Mouse (Mus musculus) ES-Bruce4 (cell line): ENCODE measurements around the gene Ptpro. TPM values are rescaled to one million over a fixed set of nuclear protein-coding genes. Genes with fewer than 3 reads are reported as not detected.

ENCODE experiments used
- H3K27ac ChIP-seq: 2 replicates; pipeline ENCODE4 v1.5.1; 2012; ENCODE audit warnings: low read length, inconsistent platforms; ENCODE audit not compliant: insufficient read depth
- H3K27me3 ChIP-seq: 2 replicates; pipeline ENCODE4 v1.6.1; 2012; ENCODE audit warnings: mild to moderate bottlenecking, low read length, inconsistent platforms; ENCODE audit not compliant: control insufficient read depth, poor library complexity, insufficient read depth, severe bottlenecking
- H3K36me3 ChIP-seq: 2 replicates; pipeline ENCODE4 v1.6.1; 2012; ENCODE audit warnings: inconsistent platforms, mild to moderate bottlenecking, low read length, moderate library complexity; ENCODE audit not compliant: control insufficient read depth, poor library complexity, insufficient read depth, severe bottlenecking
- H3K4me1 ChIP-seq: one replicate; pipeline ENCODE4 v1.8.1; 2011; ENCODE audit warnings: low read length; ENCODE audit not compliant: control insufficient read depth, insufficient read depth
- H3K4me3 ChIP-seq: 2 replicates; pipeline ENCODE4 v1.5.1; 2011; ENCODE audit warnings: low read depth, mild to moderate bottlenecking, low read length
- H3K9ac ChIP-seq: 2 replicates; pipeline ENCODE4 v1.6.1; 2012; ENCODE audit warnings: low read depth, mild to moderate bottlenecking, inconsistent platforms; ENCODE audit not compliant: poor library complexity, severe bottlenecking
- H3K9me3 ChIP-seq: replicated peaks from 2 replicates; pipeline ENCODE4 v1.6.1; 2012; ENCODE audit warnings: mild to moderate bottlenecking, low read length, inconsistent platforms; ENCODE audit not compliant: control insufficient read depth, poor library complexity, insufficient read depth, severe bottlenecking
- CTCF ChIP-seq: IDR thresholded peaks from one replicate; pipeline ENCODE4 v1.8.1; 2011; ENCODE audit warnings: low read depth, low read length
- EP300 ChIP-seq: IDR thresholded peaks from 2 replicates; pipeline ENCODE4 v1.6.1; 2011; ENCODE audit warnings: low read depth, low read length; ENCODE audit not compliant: insufficient read depth
- POLR2A ChIP-seq: IDR thresholded peaks from one replicate; pipeline ENCODE4 v1.8.1; 2011; ENCODE audit warnings: low read length; ENCODE audit not compliant: insufficient read depth
- polyA plus RNA-seq: library from polyadenylated mRNA; stranded (reverse); fragments of >200 nt; gene quantifications from 2 replicates; pipeline ENCODE4 v1.2.4, GENCODE M21; 2011; ENCODE audit warnings: low read depth; ENCODE audit not compliant: missing spikeins, insufficient read depth, insufficient read length

Gene Ptpro
- polyA plus RNA-seq, 1 experiment = not detected

- H3K36me3 ChIP-seq = no peaks in the 10 kb centered on the region
- no peak overlapping the region for H3K4me3 ChIP-seq
- H3K9ac ChIP-seq = no peak overlapping the region
- H3K9me3 ChIP-seq = no peaks in the 10 kb centered on the region
- no peak overlapping the region for H3K27ac ChIP-seq
- no peaks in the 10 kb centered on the region for H3K4me1 ChIP-seq
- H3K27me3 ChIP-seq = no peaks in the 10 kb centered on the region
- no peak for TF ChIP-seq POLR2A
- no peak for TF ChIP-seq CTCF
- no peak for TF ChIP-seq EP300
Measured at GRCm38 (mm10) chr6:137302561-137302960, 50.4 kb downstream of the Ptpro start.

GRCm38 (mm10) chr6:137303824-137304223, 51.7 kb downstream of the Ptpro start:
- Histone ChIP-seq H3K4me3 (no peak overlapping the region), H3K4me1 (no peaks in the 10 kb centered on the region), H3K27me3 (no peaks in the 10 kb centered on the region), H3K9ac (no peak overlapping the region), H3K27ac (no peak overlapping the region), H3K9me3 (no peaks in the 10 kb centered on the region), H3K36me3 (no peaks in the 10 kb centered on the region)
- TF ChIP-seq EP300 = no peak
- TF ChIP-seq POLR2A = no peak
- no peak for TF ChIP-seq CTCF

- Histone ChIP-seq H3K27me3 (no peaks in the 10 kb centered on the region), H3K9ac (no peak overlapping the region), H3K9me3 (peaks cover 7% of the 10 kb centered on the region), H3K36me3 (no peaks in the 10 kb centered on the region), H3K4me3 (no peak overlapping the region), H3K4me1 (no peaks in the 10 kb centered on the region), H3K27ac (no peak overlapping the region)
- TF ChIP-seq CTCF (no peak), POLR2A (no peak), EP300 (no peak)
Measured at GRCm38 (mm10) chr6:137315265-137315664, 63.1 kb downstream of the Ptpro start.

- Histone ChIP-seq H3K4me1 (no peaks in the 10 kb centered on the region), H3K9ac (no peak overlapping the region), H3K36me3 (no peaks in the 10 kb centered on the region), H3K27me3 (no peaks in the 10 kb centered on the region), H3K9me3 (peaks cover 7% of the 10 kb centered on the region), H3K4me3 (no peak overlapping the region), H3K27ac (no peak overlapping the region)
- TF ChIP-seq EP300 = no peak
- no peak for TF ChIP-seq POLR2A
- no peak for TF ChIP-seq CTCF
Measured at GRCm38 (mm10) chr6:137316358-137316757, 64.2 kb downstream of the Ptpro start.

- TF ChIP-seq EP300 = no peak
- TF ChIP-seq POLR2A = no peak
- TF ChIP-seq CTCF = no peak
- Histone ChIP-seq H3K27ac (no peak overlapping the region), H3K4me3 (no peak overlapping the region), H3K36me3 (no peaks in the 10 kb centered on the region), H3K9me3 (peaks cover 3% of the 10 kb centered on the region; the same call in 1 of the 2 replicates), H3K9ac (no peak overlapping the region), H3K4me1 (no peaks in the 10 kb centered on the region), H3K27me3 (no peaks in the 10 kb centered on the region)
Measured at GRCm38 (mm10) chr6:137317509-137317908, 65.4 kb downstream of the Ptpro start.

- TF ChIP-seq POLR2A = no peak
- no peak for TF ChIP-seq CTCF
- TF ChIP-seq EP300 = no peak
- H3K36me3 ChIP-seq = no peaks in the 10 kb centered on the region
- H3K4me1 ChIP-seq = no peaks in the 10 kb centered on the region
- no peak overlapping the region for H3K9ac ChIP-seq
- H3K27me3 ChIP-seq = no peaks in the 10 kb centered on the region
- H3K9me3 ChIP-seq = no peaks in the 10 kb centered on the region
- no peak overlapping the region for H3K27ac ChIP-seq
- H3K4me3 ChIP-seq = no peak overlapping the region
Measured at GRCm38 (mm10) chr6:137318242-137318861, 66.2 kb downstream of the Ptpro start.
